Mouse (Mus musculus) WW6 (cell line): ENCODE measurements around the gene Zfp871.
"Not testable (repeated sequence)": the region's sequence is repeated elsewhere in the genome, so short reads cannot be mapped to it uniquely, and the experiment has no call there.

ENCODE experiments used
- DNase-seq: peaks from one replicate; pipeline ENCODE4 v3.0.0-alpha.2; 2013; ENCODE audit warnings: low read depth, low spot score

Gene Zfp871

GRCm38 (mm10) chr17:32738406-32738805 lies 49.7 kb downstream of the Zfp871 start:
- DNase-seq = no peak

- DNase-seq = no peak
Measured at GRCm38 (mm10) chr17:32729029-32729428, 59.1 kb downstream of the Zfp871 start.

GRCm38 (mm10) chr17:32726360-32726759 lies 61.7 kb downstream of the Zfp871 start:
- DNase-seq = not testable (repeated sequence)

GRCm38 (mm10) chr17:32722771-32723170 lies 65.3 kb downstream of the Zfp871 start:
- no peak for DNase-seq

GRCm38 (mm10) chr17:32722151-32722550 lies 65.9 kb downstream of the Zfp871 start:
- DNase-seq = not testable (repeated sequence)
